Mouse (Mus musculus): ENCODE measurements around the gene Ube3c.

The Ube3c gene

DNA sequence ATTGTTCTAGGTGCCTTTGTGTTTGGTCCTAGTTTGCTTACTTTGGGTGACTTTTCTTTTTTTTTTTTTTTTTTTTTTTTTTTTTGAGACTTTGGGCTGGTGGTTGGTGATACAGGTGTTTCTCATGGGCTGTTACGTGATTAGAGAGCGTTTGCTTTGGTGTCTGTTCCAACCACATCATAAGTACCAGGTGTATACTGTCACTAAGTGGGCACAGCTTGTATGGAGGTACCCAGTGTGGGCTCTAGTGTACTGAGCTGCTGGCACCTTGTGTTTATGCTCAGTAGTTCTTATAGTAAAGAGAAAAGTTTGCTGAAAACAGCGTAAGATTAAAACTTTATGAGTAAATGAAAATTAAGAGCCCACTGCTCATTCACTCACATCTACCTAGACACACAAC, 107.4 kb downstream of the Ube3c start:
- no peak for DNase-seq

DNA sequence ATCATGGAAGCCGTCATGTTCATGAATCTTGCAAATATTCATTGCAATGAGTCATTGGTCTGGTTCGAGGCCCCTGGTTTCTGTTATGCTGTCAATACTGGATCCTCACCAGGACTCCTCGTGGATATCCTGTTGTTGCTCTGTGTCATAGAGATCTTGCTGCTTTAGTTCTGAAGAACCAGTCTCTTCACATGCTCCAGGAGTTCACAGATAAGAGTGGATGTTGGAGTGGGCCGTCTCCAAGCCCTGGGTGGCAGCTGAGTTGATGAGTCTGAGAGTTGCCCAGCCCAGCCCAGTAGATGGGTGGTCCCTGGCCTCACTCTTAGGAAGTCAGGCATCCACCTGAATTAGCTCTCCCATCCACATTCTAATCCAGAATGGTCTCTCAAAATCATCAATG, 116.0 kb downstream of the Ube3c start:
- no peak for DNase-seq

DNA sequence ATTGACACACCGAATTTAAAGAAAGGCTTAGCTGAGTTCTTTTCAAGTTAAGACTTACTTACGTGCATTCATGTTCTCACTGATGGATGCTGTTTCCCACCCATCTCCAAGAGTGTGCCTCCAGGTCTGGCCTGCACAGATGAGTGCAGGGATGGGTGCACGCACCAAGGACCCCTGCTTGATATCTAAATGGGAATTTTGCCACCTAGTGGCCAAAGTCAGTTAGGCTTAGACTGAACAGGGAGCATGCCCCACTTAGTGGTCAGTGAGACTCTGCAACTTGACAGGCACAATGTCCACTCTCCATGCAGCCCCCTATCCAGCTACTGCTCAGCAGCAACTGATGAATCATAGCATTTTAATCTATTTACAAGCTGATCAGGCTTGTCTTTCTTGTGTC, 118.6 kb downstream of the Ube3c start:
- no peak for DNase-seq

DNA sequence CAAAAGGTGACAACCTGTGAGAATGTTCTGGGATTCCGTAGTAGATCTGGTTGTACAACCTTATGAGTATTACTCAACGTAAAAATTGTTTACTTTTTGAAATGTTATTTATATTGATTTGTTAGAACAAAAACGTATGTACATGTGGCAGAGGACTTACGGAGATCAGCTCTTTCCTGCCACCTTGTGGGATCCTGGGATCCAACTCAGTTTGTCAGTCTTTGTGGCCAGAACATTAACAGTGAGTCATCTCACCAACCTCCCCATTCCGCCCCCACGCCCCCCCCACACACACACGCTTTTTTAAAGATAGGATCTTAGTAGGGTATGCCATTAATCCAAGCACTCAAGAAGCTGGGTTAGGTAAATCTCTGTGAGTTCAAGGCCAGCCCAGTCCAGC, 119.3 kb downstream of the Ube3c start:
- no peak for DNase-seq

DNA sequence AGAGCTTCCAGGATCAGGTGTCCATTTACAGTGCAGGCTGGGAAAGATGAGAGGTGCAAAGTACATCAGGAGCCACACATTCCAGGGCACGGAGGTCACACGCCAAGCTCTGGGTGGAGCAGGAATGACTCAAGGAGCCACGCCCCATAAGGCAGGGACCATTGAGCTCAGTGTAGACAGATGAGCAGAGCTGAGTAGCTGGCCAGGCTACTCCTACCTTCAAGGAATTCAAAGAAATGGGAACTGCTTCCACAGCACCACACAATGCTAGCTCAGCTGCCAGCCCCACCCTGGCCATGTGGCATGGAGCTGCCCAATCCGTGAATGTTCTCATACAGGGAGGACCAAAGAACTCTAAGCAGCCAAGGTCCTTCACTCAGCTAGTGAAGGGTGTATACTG, 129.5 kb downstream of the Ube3c start:
- DNase-seq = no peak

DNA sequence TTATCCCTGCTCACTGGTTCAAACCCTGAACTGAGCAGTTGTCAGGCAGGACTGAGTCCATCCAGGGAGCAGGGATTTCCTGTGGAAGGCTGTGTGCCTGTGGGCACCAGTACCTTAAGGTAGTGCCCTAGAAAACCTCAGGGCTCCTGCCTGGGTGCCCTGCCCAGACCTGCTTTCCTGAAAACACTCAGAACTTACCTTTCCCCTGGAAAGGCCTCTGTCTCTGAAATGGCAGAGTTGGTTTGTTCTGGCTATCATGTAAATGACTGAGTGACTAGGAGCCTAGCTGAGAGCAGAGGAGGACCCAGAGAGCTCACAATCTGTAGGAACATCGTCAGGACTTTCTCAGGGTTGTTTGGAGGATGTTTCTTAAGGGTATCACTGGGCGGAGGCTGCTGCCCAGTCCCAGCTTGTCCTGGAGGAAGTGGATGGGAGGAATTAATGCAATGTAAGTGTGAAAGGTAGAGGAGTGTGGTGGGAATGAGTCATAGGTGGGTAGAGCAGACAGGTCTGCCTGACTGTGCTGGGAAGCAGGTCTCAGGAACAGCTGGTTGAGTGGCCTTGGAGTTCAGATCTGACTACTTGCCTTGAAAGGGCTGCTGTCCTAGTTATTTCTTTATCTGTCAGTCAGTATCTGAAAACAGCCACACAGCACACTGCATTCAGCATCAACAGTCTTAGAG, 130.6 kb downstream of the Ube3c start:
- no peak for DNase-seq

DNA sequence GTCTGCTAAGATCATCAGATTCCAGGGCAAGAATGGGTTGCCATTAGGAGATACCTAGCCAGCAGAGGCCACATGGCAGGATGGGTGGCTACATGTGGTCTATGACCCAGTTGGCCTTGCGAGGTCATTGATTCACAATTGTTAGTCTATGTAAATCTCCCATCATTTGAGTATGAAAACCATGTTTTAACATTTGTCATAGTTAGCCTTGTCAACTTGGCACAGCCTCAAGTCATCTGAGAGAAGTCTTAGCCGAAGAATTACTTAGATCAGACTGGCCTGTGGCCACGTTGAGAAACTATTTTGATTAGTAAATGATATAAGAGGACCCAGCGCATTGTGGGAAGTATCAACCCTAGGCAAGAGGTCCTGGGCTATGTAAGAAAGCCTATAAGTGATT, 138.2 kb downstream of the Ube3c start:
- DNase-seq = no peak

DNA sequence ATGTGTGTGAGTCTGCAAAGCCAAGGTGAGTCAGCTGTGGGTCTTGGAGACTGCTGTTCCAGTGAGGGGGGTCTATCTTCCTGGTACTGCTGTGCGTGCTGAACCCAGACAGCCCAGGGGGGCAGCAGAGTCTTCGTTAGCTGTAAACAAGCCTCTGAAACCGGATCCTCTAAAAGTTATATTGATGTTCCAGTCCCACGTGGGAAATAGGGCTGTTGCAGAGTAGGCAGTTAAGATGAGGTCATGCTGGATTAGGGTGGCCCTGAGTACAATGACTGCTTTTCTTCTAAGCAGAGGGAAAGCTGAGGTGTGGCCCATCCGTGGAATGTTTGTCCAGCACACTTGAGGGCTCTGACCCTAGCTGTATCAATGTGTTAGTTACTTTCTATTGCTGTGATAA, 139.2 kb downstream of the Ube3c start:
- DNase-seq = no peak

DNA sequence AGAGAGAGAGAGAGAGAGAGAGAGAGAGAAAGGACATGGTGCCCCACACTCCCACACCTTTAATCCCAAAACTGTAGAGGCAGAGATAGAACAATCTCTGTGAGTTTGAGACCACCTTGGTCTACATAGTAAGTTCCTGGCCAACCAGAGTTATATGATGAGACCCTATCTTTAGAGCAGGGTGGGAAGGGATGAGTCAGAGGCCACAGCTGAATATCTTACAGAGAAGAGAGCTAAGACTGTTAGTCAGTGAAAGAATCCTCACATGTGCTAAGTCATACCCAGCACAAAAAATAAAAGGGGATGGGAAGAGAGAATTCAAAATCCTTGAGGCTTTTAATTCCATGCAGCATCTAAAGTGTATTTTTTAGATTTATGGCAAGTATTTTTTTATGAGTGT, 142.6 kb downstream of the Ube3c start:
- no peak for DNase-seq

DNA sequence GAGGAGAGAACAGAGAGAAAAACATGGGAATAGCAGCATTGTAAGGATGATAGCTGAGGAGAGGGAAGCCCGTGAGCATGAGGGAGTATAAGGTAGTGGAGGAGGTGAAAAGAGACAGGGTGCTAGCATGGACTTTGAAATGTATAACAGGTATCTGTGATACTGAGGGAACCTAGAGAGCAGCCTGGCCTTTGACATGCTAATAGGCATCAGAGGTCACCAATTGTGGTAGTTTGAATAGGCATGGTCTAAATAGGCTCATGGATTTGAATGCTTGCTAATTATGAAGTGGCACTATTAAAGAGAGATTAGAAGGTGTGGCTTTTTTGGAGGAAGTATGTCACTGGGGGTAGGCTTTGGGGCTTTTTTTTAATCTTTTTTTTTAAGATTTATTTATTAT, 143.9 kb downstream of the Ube3c start:
- no peak for DNase-seq

DNA sequence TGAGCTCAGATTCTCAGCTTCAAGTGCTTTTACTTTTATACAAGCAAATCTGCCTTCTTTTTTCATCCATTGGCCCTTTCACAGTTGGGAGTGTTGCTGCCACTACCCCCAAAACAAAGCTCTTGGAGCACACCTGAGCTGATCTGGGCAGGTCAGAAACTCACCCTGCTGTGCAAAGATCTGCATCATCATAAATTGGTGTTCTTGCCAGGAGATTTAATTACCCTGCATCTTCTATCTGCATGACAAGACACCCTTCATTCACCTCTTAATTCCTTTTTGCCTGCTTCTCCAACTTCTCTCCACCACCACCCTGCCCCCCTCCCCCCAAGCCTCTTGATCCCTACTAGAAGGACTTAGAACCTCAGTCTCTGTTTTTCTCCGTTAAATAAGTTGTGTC, 152.1 kb downstream of the Ube3c start:
- no peak for DNase-seq

DNA sequence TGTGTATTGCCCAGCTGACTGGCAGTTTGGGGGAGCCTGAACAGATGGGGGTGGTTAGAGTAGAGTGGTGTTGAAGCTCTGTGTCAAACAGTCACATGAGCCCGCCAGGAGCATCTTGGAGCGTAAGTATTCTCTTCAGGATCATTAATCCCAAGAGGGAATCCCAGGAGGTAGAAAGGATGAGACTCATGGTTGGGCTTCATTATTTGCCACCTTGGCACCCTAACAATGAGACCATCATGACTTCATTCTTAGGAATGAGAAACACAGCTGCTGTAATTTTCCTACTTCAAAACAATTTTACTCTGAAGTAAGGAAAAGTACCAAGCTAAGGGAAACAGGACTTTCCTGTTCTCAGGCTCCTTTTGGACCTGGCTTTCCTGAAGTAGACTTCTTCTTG, 156.3 kb downstream of the Ube3c start:
- no peak for DNase-seq

Data from right cerebral cortex, postnatal 14 days (tissue).